Mouse (Mus musculus): ENCODE measurements around the gene Atpif1. TPM values are rescaled to one million over a fixed set of nuclear protein-coding genes. Genes with fewer than 3 reads are reported as not detected.

Atpif1 gene
- total and polyA plus RNA-seq, 2 experiments from 2014 or later: 341 to 1,637 TPM

DNA sequence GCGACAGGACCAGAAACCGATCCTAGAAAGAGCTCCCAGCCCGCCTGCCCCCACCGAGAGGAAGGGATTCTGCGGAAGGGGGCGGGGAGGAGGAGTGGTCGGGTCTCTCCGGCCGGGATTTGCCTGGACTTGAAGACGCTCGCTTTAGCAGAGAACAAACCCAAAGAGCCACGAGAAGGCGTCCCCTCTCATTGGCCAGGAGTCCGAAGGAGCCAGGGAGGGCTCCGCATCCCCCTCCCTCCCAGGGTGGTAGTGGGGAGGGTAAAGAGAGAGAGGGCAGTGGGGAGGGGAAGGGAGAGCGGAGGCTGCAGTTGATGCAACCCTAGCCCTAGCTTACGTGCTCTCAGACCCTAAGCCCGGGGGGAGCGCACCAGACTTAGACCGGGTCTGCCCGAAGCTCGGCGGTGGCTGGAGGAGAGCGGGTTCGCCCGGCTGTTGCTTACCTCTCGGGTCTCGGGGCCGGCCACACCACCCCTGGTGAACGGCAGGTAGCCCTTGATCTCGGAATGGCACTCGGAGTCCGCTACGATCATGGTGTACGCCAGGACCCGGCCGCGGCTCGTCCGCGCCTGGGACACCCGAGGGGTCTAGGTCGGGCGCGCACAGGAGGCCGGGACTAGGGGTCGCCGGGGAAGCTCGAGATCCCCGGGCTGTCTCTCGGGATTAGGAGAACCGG lies 23.7 kb downstream of the Atpif1 start:
- peak; percentile 83 for ATAC-seq
- peak; percentile 88 for DNase-seq (ENCODE audit: low spot score)
- Histone ChIP-seq H3K4me3 (ENCODE audit: low read length) (peak overlapping the region; percentile 91), H3K36me3 (ENCODE audit: insufficient read depth, low read length) (no peaks in the 10 kb centered on the region), H3K9ac (replicated peaks; ENCODE audit: low read length) (peak overlapping the region; percentile 70), H3K9me3 (ENCODE audit: low read length) (no peaks in the 10 kb centered on the region), H3K4me1 (ENCODE audit: insufficient read depth, low read length) (0 out of 2 replicates have a peak, but pooled peaks cover 4% of the 10 kb centered on the region), H3K27me3 (ENCODE audit: insufficient read depth, low read length) (no peaks in the 10 kb centered on the region), H3K27ac (peak overlapping the region; percentile 81), H3K4me2 (ENCODE audit: low read depth, low read length) (peak overlapping the region; percentile 77)
- WGBS: under 1% methylated on average over 50 of the region's 52 CpGs
- no peak for TF ChIP-seq CTCF (IDR thresholded peaks at IDR 0.05; ENCODE audit: low read depth)

DNA sequence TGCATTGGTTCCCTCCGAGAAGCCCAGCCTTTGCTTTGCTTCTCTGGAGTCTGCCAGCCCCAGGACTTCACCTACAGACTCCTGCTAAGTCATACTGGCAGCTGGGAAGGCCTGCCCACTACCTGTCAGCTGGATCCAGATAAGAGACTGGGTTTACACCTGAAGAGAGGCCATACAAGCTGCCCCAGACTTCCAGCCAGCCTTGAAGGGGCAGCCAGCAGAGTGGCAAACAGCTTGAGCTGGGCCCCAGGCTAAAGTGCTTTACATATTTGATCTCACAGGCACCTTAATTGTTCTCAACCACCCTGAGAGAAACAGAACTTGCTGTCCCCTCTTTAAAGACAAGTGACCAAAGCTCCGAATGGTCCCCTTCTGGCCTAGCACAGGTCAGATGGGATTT lies 26.2 kb downstream of the Atpif1 start:
- DNase-seq (ENCODE audit: low spot score) (no peak), ATAC-seq (no peak)
- Histone ChIP-seq H3K4me3 (ENCODE audit: low read length) (no peak overlapping the region), H3K9me3 (ENCODE audit: low read length) (no peaks in the 10 kb centered on the region), H3K4me2 (ENCODE audit: low read depth, low read length) (no peak overlapping the region), H3K36me3 (ENCODE audit: insufficient read depth, low read length) (no peaks in the 10 kb centered on the region), H3K9ac (replicated peaks; ENCODE audit: low read length) (no peak overlapping the region), H3K27me3 (ENCODE audit: insufficient read depth, low read length) (no peaks in the 10 kb centered on the region), H3K4me1 (ENCODE audit: insufficient read depth, low read length) (0 out of 2 replicates have a peak, but pooled peaks cover 4% of the 10 kb centered on the region), H3K27ac (no peak overlapping the region)
- TF ChIP-seq CTCF (IDR thresholded peaks at IDR 0.05; ENCODE audit: low read depth): no peak
- WGBS: 50% methylated on average over 2 of the region's 2 CpGs

DNA sequence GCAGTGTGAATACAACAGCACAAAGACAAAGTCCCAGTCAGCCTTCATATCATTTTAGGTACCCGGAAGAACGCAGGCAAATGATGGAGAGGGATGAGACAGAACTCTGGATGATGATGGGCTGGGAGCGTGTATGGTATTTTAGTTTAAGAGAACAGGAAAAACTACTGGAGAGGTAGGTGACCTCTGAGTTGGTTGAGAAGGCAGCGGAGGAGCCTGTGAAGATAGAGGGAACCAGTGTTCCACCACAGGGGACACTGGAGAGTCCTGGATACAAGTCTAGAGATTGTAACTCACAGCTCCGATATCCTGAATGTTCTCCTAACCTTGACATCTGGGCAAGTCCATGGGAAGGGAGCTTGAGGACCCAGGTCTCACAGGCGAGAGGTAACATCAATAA lies 27.2 kb downstream of the Atpif1 start:
- WGBS: 78% methylated on average over 6 of the region's 6 CpGs
- no peak for DNase-seq (ENCODE audit: low spot score)

DNA sequence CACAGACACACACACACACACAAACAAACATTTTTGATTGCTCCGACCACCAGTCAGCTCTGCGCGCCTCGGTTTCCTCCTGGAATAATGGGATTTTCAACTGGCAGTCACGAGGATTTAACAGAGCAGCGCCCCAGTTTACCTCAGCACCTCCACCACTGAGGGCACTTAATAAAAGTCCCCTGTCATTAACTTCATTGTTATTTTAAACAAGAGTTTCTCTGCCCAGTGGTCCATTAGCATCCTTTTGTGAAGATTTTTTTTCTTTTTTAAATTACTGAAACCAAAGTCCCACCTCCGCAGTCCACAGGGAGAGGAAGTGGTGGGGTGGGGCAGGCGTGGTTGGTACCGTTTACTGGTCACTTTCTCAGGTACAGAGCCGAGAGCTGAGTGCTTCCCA lies 27.7 kb downstream of the Atpif1 start:
- H3K9me3 ChIP-seq (ENCODE audit: low read length): no peaks in the 10 kb centered on the region
- H3K27me3 ChIP-seq (ENCODE audit: insufficient read depth, low read length): no peaks in the 10 kb centered on the region
- no peak overlapping the region for H3K4me2 ChIP-seq (ENCODE audit: low read depth, low read length)
- DNase-seq (ENCODE audit: low spot score): no peak
- ATAC-seq: no peak
- WGBS: 34% methylated on average over 10 of the region's 10 CpGs
- 0 out of 2 replicates have a peak, but pooled peaks cover 4% of the 10 kb centered on the region for H3K4me1 ChIP-seq (ENCODE audit: insufficient read depth, low read length)
- H3K4me3 ChIP-seq (ENCODE audit: low read length): no peak overlapping the region
- H3K27ac ChIP-seq: no peak overlapping the region
- H3K9ac ChIP-seq (replicated peaks; ENCODE audit: low read length): no peak overlapping the region
- H3K36me3 ChIP-seq (ENCODE audit: insufficient read depth, low read length): no peaks in the 10 kb centered on the region
- no peak for TF ChIP-seq CTCF (IDR thresholded peaks at IDR 0.05; ENCODE audit: low read depth)

More for the DNA sequence above, 27.2 kb downstream of the Atpif1 start:
- H3K9me3 ChIP-seq (ENCODE audit: low read length): no peaks in the 10 kb centered on the region
- no peak overlapping the region for H3K4me2 ChIP-seq (ENCODE audit: low read depth, low read length)
- H3K27ac ChIP-seq: no peak overlapping the region
- no peak for TF ChIP-seq CTCF (IDR thresholded peaks at IDR 0.05; ENCODE audit: low read depth)
- no peak overlapping the region for H3K4me3 ChIP-seq (ENCODE audit: low read length)
- ATAC-seq: no peak
- no peaks in the 10 kb centered on the region for H3K27me3 ChIP-seq (ENCODE audit: insufficient read depth, low read length)
- no peaks in the 10 kb centered on the region for H3K36me3 ChIP-seq (ENCODE audit: insufficient read depth, low read length)
- H3K4me1 ChIP-seq (ENCODE audit: insufficient read depth, low read length): 0 out of 2 replicates have a peak, but pooled peaks cover 4% of the 10 kb centered on the region
- no peak overlapping the region for H3K9ac ChIP-seq (replicated peaks; ENCODE audit: low read length)

DNA sequence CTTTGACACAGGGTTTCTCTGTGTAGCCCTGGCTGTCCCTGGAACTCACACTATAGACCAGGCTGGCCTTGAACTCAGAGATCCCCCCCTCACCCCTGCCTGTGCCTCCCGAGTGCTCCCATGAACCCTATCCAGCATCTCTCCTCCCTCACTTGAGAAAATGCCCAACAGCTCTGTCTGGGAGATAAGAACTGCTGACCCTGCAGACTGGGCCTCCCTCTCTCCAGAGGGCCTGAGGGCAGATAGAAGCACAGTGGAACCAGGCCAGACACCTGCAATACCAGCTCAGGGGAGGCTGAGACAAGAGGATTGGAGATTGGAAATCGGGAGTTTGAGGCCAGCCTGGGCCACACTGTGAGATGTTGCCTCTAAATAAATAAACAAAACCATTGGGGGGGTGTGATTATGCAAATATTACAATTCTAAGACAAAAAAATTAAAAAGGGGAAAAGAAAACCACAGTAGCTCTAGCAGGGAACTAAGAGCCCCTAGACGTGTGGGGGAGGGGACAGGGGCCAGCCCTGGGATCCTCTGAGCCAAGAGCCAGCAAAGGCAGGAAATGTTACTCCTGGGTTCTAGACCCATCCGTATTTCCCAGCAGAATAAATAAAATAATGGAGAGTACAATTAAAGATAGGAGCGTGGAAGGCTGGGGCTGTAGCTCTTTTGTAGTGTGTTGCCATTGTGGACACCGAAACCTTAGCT lies 28.3 kb downstream of the Atpif1 start:
- Histone ChIP-seq H3K4me3 (ENCODE audit: low read length) (no peak overlapping the region), H3K36me3 (ENCODE audit: insufficient read depth, low read length) (no peaks in the 10 kb centered on the region), H3K4me1 (ENCODE audit: insufficient read depth, low read length) (0 out of 2 replicates have a peak, but pooled peaks cover 4% of the 10 kb centered on the region), H3K9ac (replicated peaks; ENCODE audit: low read length) (no peak overlapping the region), H3K9me3 (ENCODE audit: low read length) (no peaks in the 10 kb centered on the region), H3K27me3 (ENCODE audit: insufficient read depth, low read length) (no peaks in the 10 kb centered on the region), H3K4me2 (ENCODE audit: low read depth, low read length) (no peak overlapping the region), H3K27ac (no peak overlapping the region)
- no peak for ATAC-seq
- WGBS: 64% methylated on average over 6 of the region's 6 CpGs
- no peak for TF ChIP-seq CTCF (IDR thresholded peaks at IDR 0.05; ENCODE audit: low read depth)
- no peak for DNase-seq (ENCODE audit: low spot score)

DNA sequence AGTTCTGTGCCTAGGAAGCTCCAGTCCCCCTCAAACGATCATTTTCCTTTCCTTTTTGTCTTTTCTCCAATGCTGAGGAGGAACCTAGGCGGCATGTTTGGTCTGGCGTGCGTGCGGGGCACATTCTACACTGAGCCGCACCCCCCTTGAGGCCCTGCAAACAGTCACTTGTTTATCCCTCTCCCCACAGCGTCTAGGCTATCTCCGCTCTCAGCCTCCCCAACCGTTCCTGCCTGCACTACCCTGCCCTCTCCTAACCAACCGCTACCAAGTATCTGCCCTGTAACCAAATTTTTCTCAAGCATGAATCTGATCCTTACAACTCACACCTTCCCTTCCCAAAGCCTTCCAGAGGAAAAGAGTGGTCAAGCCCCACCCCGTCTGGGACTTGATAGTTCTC lies 30.1 kb downstream of the Atpif1 start:
- no peak overlapping the region for H3K4me3 ChIP-seq (ENCODE audit: low read length)
- no peaks in the 10 kb centered on the region for H3K27me3 ChIP-seq (ENCODE audit: insufficient read depth, low read length)
- no peaks in the 10 kb centered on the region for H3K4me1 ChIP-seq (ENCODE audit: insufficient read depth, low read length)
- 88% methylated on average over 11 of the region's 11 CpGs for WGBS
- H3K4me2 ChIP-seq (ENCODE audit: low read depth, low read length): no peak overlapping the region
- H3K9ac ChIP-seq (replicated peaks; ENCODE audit: low read length): no peak overlapping the region
- ATAC-seq (no peak), DNase-seq (ENCODE audit: low spot score) (no peak)
- TF ChIP-seq CTCF (IDR thresholded peaks at IDR 0.05; ENCODE audit: low read depth): no peak
- H3K9me3 ChIP-seq (ENCODE audit: low read length): no peaks in the 10 kb centered on the region
- H3K27ac ChIP-seq: no peak overlapping the region
- peaks cover 12% of the 10 kb centered on the region; the same call in 1 of the 2 replicates for H3K36me3 ChIP-seq (ENCODE audit: insufficient read depth, low read length)

DNA sequence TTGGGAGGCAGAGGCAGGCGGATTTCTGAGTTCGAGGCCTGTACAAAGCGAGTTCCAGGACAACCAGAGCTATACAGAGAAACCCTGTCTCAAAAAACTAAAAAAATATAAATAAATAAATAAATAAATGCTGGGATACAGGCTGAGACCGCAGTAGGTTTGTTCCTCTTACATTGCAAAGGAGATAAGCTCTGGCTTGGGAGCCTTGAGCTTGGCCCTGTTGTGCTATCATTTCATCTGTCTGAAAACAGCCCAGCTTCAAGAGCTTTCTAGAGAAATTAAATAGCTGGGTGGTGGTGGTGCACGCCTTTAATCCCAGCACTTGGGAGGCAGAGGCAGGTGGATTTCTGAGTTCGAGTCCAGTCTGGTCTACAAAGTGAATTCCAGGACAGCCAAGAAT lies 31.8 kb downstream of the Atpif1 start:
- no peak for TF ChIP-seq CTCF (IDR thresholded peaks at IDR 0.05; ENCODE audit: low read depth)
- H3K9ac ChIP-seq (replicated peaks; ENCODE audit: low read length): no peak overlapping the region
- ATAC-seq (no peak), DNase-seq (ENCODE audit: low spot score) (no peak)
- no peaks in the 10 kb centered on the region for H3K4me1 ChIP-seq (ENCODE audit: insufficient read depth, low read length)
- H3K27ac ChIP-seq: no peak overlapping the region
- H3K4me2 ChIP-seq (ENCODE audit: low read depth, low read length): no peak overlapping the region
- 97% methylated on average over 6 of the region's 6 CpGs for whole genome bisulfite sequencing
- no peak overlapping the region for H3K4me3 ChIP-seq (ENCODE audit: low read length)
- no peaks in the 10 kb centered on the region for H3K27me3 ChIP-seq (ENCODE audit: insufficient read depth, low read length)
- H3K36me3 ChIP-seq (ENCODE audit: insufficient read depth, low read length): peaks cover 18% of the 10 kb centered on the region
- H3K9me3 ChIP-seq (ENCODE audit: low read length): no peaks in the 10 kb centered on the region
